Mouse (Mus musculus) kidney, embryonic 14.5 days (tissue): ENCODE results near the gene Kcnq1. TPM values are rescaled to one million over a fixed set of nuclear protein-coding genes. Genes with fewer than 3 reads are reported as not detected.

Experiments used
- ATAC-seq: fragments of 200-750 bp; cut with Nextera tagmentation; 2 replicates; pipeline ENCODE4 v1.8.0; 2017; ENCODE audit warnings: moderate number of reproducible peaks, mild to moderate bottlenecking, moderate TSS enrichment, moderate library complexity; ENCODE audit not compliant: low FRiP score, low TSS enrichment
- H3K27ac ChIP-seq: fragments of 300-500 bp; sonication (generic); 2 replicates; pipeline ENCODE4 v1.5.1; 2014; ENCODE audit warnings: low read depth, mild to moderate bottlenecking, low read length, moderate library complexity, mixed read lengths
- H3K27me3 ChIP-seq: fragments of 300-500 bp; sonication (generic); 2 replicates; pipeline ENCODE4 v1.6.1; 2014; ENCODE audit warnings: mild to moderate bottlenecking, low read length; ENCODE audit not compliant: control insufficient read depth, insufficient read depth
- H3K36me3 ChIP-seq: fragments of 300-500 bp; sonication (generic); 2 replicates; pipeline ENCODE4 v1.6.1; 2014; ENCODE audit warnings: low read length, mixed read lengths; ENCODE audit not compliant: control insufficient read depth, insufficient read depth
- H3K4me1 ChIP-seq: fragments of 300-500 bp; sonication (generic); 2 replicates; pipeline ENCODE4 v1.6.1; 2014; ENCODE audit warnings: low read length, mixed read lengths; ENCODE audit not compliant: control insufficient read depth, insufficient read depth
- H3K4me2 ChIP-seq: fragments of 300-500 bp; sonication (generic); replicated peaks from 2 replicates; pipeline ENCODE4 v1.6.1; 2014; ENCODE audit warnings: low read depth, mild to moderate bottlenecking, low read length
- H3K4me3 ChIP-seq: fragments of 300-500 bp; sonication (generic); 2 replicates; pipeline ENCODE4 v1.5.1; 2014; ENCODE audit warnings: mild to moderate bottlenecking, low read length
- H3K9ac ChIP-seq: fragments of 300-500 bp; sonication (generic); 2 replicates; pipeline ENCODE4 v1.6.1; 2014; ENCODE audit warnings: low read depth, mild to moderate bottlenecking, low read length, moderate library complexity
- H3K9me3 ChIP-seq: fragments of 300-500 bp; sonication (generic); 2 replicates; pipeline ENCODE4 v1.6.1; 2016; ENCODE audit warnings: low read length; ENCODE audit not compliant: control insufficient read depth
- WGBS: fragments of 180-500 bp; shearing (Covaris S2); extraction: QIAGEN DNeasy Blood & Tissue Kit; methylation state at CpG from one replicate; pipeline ENCODE4 v1.1.7; 2014; 5-methylcytosine and 5-hydroxymethylcytosine counted together
- polyA plus RNA-seq: library from polyadenylated mRNA; unstranded; fragments of >200 nt; fragmentation: Nextera tagmentation; extraction: Ambion mirVana; gene quantifications from 2 replicates; pipeline ENCODE4 v1.2.1, GENCODE M21; 2014

Kcnq1 gene
- polyA plus RNA-seq, 1 experiment from 2014 or later: 5.4 TPM

DNA sequence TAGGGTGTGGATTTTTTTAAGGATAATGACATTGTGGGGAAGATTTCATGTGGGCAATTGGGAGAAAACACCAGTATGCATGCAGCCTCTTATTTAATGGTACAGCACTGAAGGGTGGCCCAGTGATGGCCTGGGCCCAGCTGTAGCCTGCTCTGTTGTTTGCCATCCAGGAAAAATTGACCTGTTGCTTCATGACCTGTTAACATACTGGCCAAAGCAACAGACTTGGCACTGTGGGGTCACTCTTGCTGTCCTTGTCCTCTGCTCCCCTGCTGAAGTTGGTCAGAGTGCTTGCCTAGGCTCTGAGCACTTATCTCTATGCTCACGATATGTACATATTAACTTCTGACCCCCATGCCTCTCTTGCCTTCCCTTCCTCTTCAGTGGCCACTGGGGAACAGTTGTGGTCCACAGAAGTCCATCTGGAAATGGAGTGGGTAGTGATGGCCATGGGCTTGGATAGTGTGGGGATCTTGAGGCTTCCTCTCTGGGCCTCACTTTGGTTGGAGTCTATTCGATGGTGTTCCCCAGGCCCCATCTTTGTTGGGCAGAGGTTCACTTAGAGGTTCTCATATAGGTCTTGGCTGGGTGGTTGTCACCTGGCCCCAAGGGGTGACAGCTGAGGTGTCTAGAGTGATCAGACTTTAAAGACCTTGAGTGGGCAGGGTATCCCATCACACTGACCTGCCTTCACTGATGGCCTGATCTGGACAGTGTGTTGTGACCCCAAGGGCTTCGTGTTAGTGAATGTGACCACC, 84.0 kb downstream of the Kcnq1 start:
- H3K4me2 ChIP-seq: no peak overlapping the region
- no peak for ATAC-seq
- H3K9me3 ChIP-seq: no peaks in the 10 kb centered on the region

DNA sequence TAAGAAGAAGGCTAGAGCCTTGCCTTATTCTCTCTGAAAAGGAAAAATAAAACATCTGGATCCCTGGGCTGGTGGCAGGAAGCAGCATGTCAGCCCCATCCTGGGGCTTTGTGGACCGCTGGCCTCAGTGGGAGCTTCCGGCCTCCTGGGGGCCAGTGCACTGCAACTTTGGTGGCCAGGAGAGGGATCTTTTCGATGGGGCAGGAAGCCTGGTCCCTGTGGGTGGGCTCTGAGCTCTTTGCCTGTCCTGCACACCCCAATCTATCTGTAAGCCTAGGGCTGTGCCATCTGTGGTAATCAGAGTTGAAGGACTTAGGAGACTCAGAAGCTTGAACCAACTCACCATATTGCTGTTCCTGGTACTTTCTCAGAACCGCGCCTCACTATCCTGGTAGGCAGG, 84.7 kb downstream of the Kcnq1 start:
- H3K27ac ChIP-seq: no peak overlapping the region
- ATAC-seq: no peak
- H3K4me3 ChIP-seq: no peak overlapping the region
- H3K4me1 ChIP-seq: no peaks in the 10 kb centered on the region
- H3K27me3 ChIP-seq: no peaks in the 10 kb centered on the region
- no peak overlapping the region for H3K4me2 ChIP-seq
- no peaks in the 10 kb centered on the region for H3K9me3 ChIP-seq
- H3K9ac ChIP-seq: no peak overlapping the region
- WGBS: 71% methylated on average over 5 of the region's 5 CpGs
- no peaks in the 10 kb centered on the region for H3K36me3 ChIP-seq

More for the DNA sequence above, 84.0 kb downstream of the Kcnq1 start:
- Histone ChIP-seq H3K27me3 (no peaks in the 10 kb centered on the region), H3K27ac (no peak overlapping the region), H3K4me3 (no peak overlapping the region), H3K9ac (no peak overlapping the region), H3K36me3 (no peaks in the 10 kb centered on the region), H3K4me1 (no peaks in the 10 kb centered on the region)
- WGBS: 85% methylated on average over 3 of the region's 3 CpGs

DNA sequence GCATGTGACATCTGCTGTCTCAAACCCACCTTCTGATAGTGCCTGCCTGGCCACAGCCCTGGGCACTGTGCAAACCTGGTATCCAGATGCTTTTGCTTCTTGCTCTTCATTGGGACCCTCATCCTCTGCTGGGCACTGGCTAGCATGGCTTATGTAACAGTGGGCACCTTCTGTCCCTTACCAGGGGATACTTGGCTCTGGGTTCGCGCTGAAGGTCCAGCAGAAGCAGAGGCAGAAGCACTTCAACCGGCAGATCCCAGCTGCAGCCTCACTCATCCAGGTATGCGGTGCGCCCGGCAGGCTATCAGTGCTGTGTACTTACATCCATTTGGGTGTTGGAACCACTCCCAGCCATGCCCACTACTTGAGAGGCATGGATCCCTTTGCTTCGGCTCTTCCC, 86.2 kb downstream of the Kcnq1 start:
- no peak for ATAC-seq
- Histone ChIP-seq H3K4me3 (no peak overlapping the region), H3K4me2 (no peak overlapping the region), H3K9me3 (no peaks in the 10 kb centered on the region), H3K4me1 (no peaks in the 10 kb centered on the region), H3K27ac (no peak overlapping the region), H3K27me3 (no peaks in the 10 kb centered on the region), H3K36me3 (no peaks in the 10 kb centered on the region), H3K9ac (no peak overlapping the region)
- 90% methylated on average over 7 of the region's 7 CpGs for WGBS

DNA sequence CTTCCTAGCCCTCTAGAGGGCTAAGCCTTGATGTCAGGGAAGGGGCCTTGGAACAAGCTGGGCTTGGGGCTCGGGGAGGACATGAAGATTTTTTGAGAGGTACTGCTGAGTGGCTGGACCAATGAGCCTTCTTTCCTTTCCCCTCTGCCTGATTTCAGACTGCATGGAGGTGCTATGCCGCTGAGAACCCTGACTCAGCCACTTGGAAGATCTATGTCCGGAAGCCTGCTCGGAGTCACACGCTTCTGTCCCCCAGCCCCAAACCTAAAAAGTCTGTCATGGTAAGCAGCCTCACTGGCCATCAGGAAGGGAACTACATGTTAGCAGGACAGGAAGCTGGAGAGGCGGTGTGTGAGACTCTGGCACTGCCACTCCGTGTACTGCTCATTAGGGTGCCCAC, 87.9 kb downstream of the Kcnq1 start:
- Histone ChIP-seq H3K27me3 (no peaks in the 10 kb centered on the region), H3K36me3 (no peaks in the 10 kb centered on the region), H3K27ac (no peak overlapping the region), H3K9me3 (no peaks in the 10 kb centered on the region), H3K4me2 (no peak overlapping the region), H3K4me3 (no peak overlapping the region), H3K9ac (no peak overlapping the region), H3K4me1 (no peaks in the 10 kb centered on the region)
- WGBS: 90% methylated on average over 7 of the region's 7 CpGs
- no peak for ATAC-seq

DNA sequence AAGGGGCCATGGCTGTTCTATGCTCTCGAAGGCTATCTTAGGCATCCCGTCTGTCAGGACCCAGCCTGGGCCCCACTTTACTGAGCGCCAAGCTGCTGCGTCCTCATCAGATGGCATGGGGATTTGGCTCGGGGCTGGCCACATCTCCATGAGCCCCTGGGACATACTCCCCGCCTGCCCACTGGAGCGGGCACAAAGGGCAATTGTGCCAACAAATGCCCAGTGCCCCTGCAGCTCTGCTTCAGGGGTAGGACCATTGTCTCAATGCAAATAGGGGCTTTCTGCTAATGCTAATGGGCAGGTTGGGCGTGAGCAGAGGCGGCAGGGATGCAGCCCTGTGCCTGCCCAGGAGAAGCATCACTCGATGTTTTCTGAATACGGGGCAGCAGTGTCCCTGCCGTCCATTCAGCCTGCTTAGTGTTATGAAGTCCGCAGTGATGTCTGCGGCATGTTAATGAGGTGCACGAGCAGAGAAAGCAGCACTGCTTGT, 91.8 kb downstream of the Kcnq1 start:
- H3K9ac ChIP-seq: no peak overlapping the region
- WGBS: 67% methylated on average over 15 of the region's 15 CpGs
- no peak overlapping the region for H3K4me2 ChIP-seq
- H3K4me1 ChIP-seq: no peaks in the 10 kb centered on the region
- H3K4me3 ChIP-seq: no peak overlapping the region
- ATAC-seq: no peak
- no peak overlapping the region for H3K27ac ChIP-seq
- no peaks in the 10 kb centered on the region for H3K27me3 ChIP-seq
- no peaks in the 10 kb centered on the region for H3K36me3 ChIP-seq
- no peaks in the 10 kb centered on the region for H3K9me3 ChIP-seq

DNA sequence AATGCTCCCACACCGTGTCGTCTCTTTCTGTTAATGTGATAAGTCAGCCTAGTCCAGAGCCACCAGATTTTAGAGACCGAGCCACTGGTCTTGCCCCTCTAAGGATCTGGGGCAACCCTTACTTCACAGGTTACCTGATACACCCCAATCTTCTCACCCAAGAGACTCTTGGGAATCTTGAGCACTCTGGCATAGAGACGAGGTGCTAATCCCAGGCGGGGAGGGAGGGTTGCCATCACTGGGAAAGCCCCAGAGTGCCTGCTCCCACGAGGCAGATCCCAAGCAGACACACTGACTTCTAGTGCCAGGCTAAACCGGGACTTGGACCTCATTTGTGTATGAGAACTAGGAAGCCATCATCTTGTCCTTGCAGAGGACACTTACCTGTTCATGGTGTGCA, 92.3 kb downstream of the Kcnq1 start:
- H3K27me3 ChIP-seq: no peaks in the 10 kb centered on the region

DNA sequence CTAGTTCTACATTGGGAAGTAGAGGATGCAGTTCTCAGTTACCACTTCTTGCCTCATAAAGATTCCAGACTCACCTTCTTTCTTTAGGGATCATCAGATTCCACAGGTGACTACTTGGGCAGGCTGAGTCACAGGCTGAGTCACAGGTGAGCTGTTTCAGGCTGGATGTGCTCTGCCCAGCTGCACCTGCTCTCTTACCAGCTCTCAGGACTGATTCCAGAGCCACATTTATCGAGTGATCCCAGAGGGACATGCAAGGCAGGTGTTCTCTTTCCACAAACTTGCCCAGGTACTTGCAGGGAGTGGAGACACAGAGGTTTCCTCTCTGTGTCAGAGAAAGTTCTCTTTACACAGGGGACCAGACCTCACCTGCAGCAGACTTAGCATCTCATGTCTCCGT, 95.1 kb downstream of the Kcnq1 start:
- H3K4me1 ChIP-seq: no peaks in the 10 kb centered on the region
- no peak overlapping the region for H3K4me2 ChIP-seq
- no peaks in the 10 kb centered on the region for H3K9me3 ChIP-seq
- no peak for ATAC-seq
- H3K27ac ChIP-seq: no peak overlapping the region
- WGBS: 91% methylated on average over 2 of the region's 2 CpGs
- no peak overlapping the region for H3K9ac ChIP-seq
- H3K36me3 ChIP-seq: no peaks in the 10 kb centered on the region
- no peaks in the 10 kb centered on the region for H3K27me3 ChIP-seq
- no peak overlapping the region for H3K4me3 ChIP-seq

More for the DNA sequence above, 92.3 kb downstream of the Kcnq1 start:
- Histone ChIP-seq H3K9me3 (no peaks in the 10 kb centered on the region), H3K9ac (no peak overlapping the region), H3K4me1 (no peaks in the 10 kb centered on the region), H3K36me3 (no peaks in the 10 kb centered on the region), H3K4me3 (no peak overlapping the region), H3K4me2 (no peak overlapping the region), H3K27ac (no peak overlapping the region)
- no peak for ATAC-seq
- WGBS: 60% methylated on average over 7 of the region's 7 CpGs

DNA sequence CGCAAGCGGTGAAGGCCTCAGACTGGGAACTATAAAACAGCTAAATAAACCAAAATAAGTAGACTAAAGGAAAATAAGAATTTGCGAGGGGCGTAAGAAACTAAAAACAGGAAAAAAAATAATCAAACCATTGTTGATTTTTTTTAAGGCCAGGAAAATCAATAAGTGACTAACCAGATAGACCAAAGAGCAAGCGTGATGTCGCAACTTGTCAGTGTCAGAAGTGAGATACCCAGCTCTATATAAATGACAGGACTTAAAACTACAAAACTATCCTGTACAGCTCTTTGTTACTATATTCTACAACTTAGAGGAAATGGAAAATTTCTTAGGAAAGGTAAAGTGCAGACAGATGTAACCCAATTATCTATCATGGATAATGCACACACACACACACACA, 97.7 kb downstream of the Kcnq1 start:
- H3K36me3 ChIP-seq: no peaks in the 10 kb centered on the region
- H3K27ac ChIP-seq: no peak overlapping the region
- H3K27me3 ChIP-seq: no peaks in the 10 kb centered on the region
- H3K9ac ChIP-seq: no peak overlapping the region
- no peaks in the 10 kb centered on the region for H3K4me1 ChIP-seq
- H3K4me3 ChIP-seq: no peak overlapping the region
- ATAC-seq: no peak
- WGBS: 92% methylated on average over 6 of the region's 6 CpGs
- no peak overlapping the region for H3K4me2 ChIP-seq
- H3K9me3 ChIP-seq: no peaks in the 10 kb centered on the region

DNA sequence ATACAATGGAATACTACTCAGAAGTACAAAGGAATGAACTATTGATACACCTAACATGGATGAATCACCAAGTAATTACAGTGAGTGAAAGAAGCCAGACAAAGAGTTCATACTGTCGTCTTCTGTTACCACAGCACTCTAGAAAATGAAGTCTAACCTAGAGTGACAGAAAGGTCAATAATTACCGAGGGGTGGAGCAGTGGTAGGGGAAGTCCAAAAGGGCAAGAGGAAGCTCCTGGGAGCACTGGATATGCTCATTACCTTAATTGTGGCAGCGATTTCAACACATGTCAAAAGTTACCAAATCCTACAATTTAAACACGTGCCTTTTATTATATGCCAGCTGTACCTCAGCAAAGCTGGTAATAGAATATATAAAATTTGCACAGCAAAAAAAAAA, 100.9 kb downstream of the Kcnq1 start:
- Histone ChIP-seq H3K4me3 (no peak overlapping the region), H3K9me3 (no peaks in the 10 kb centered on the region), H3K36me3 (no peaks in the 10 kb centered on the region), H3K9ac (no peak overlapping the region), H3K27me3 (no peaks in the 10 kb centered on the region), H3K27ac (no peak overlapping the region), H3K4me2 (no peak overlapping the region), H3K4me1 (no peaks in the 10 kb centered on the region)
- WGBS: 66% methylated on average over 4 of the region's 4 CpGs
- ATAC-seq: no peak
